Mouse (Mus musculus): ENCODE measurements around the gene Spata5.

The Spata5 gene

GRCm38 (mm10) chr3:37421179-37421578 is 1.5 kb downstream of the Spata5 start:
- no peak for DNase-seq

- no peak for DNase-seq
These were observed 6.4 kb downstream of the Spata5 start for GRCm38 (mm10) chr3:37426069-37426468.

- no peak for DNase-seq
These were observed 10.7 kb downstream of the Spata5 start for GRCm38 (mm10) chr3:37430359-37430758.

GRCm38 (mm10) chr3:37439770-37440169 is 20.1 kb downstream of the Spata5 start:
- no peak for DNase-seq

- DNase-seq, result no peak
These were observed 23.7 kb downstream of the Spata5 start for GRCm38 (mm10) chr3:37443409-37443808.

- no peak for DNase-seq
These were observed 36.3 kb downstream of the Spata5 start for GRCm38 (mm10) chr3:37455992-37456391.

- DNase-seq, result peak in 1 of 2 experiments; percentile 10
These were observed 48.5 kb downstream of the Spata5 start for GRCm38 (mm10) chr3:37468170-37468569.

- DNase-seq, result no peak
These were observed 49.7 kb downstream of the Spata5 start for GRCm38 (mm10) chr3:37469353-37469752.

- no peak for DNase-seq
These were observed 51.2 kb downstream of the Spata5 start for GRCm38 (mm10) chr3:37470867-37471266.

- peak in 1 of 2 experiments; percentile 6 for DNase-seq
These were observed 52.8 kb downstream of the Spata5 start for GRCm38 (mm10) chr3:37472461-37472860.

- DNase-seq, result no peak
These were observed 56.8 kb downstream of the Spata5 start for GRCm38 (mm10) chr3:37476485-37476884.

GRCm38 (mm10) chr3:37477438-37478188 is 57.9 kb downstream of the Spata5 start:
- no peak for DNase-seq

- DNase-seq, result no peak
These were observed 60.1 kb downstream of the Spata5 start for GRCm38 (mm10) chr3:37479771-37480170.

- peak; percentile 4 to 5 for DNase-seq
These were observed 61.6 kb downstream of the Spata5 start for GRCm38 (mm10) chr3:37481295-37481694.

- no peak for DNase-seq
These were observed 63.0 kb downstream of the Spata5 start for GRCm38 (mm10) chr3:37482720-37483119.

- no peak for DNase-seq
These were observed 64.1 kb downstream of the Spata5 start for GRCm38 (mm10) chr3:37483709-37484265.

GRCm38 (mm10) chr3:37487639-37488038 is 67.9 kb downstream of the Spata5 start:
- DNase-seq, result no peak

GRCm38 (mm10) chr3:37488173-37488572 is 68.5 kb downstream of the Spata5 start:
- no peak for DNase-seq

- no peak for DNase-seq
These were observed 70.3 kb downstream of the Spata5 start for GRCm38 (mm10) chr3:37490025-37490424.

GRCm38 (mm10) chr3:37500939-37501338 is 81.2 kb downstream of the Spata5 start:
- DNase-seq, result no peak

GRCm38 (mm10) chr3:37502552-37502951 is 82.9 kb downstream of the Spata5 start:
- no peak for DNase-seq

- no peak for DNase-seq
These were observed 84.2 kb downstream of the Spata5 start for GRCm38 (mm10) chr3:37503846-37504245.

GRCm38 (mm10) chr3:37510055-37511032 is 90.6 kb downstream of the Spata5 start:
- peak in 1 of 2 experiments; percentile 2 for DNase-seq

All from cerebellum, postnatal 25 days (tissue).